Mouse (Mus musculus) urinary bladder, postnatal 4 days (tissue): Measurements from ENCODE around the gene BC117090.
"Not testable (repeated sequence)": the region's sequence is repeated elsewhere in the genome, so short reads cannot be mapped to it uniquely, and the experiment has no call there.

Experiments
- DNase-seq, 2 experiments: peaks; one replicate each; pipeline ENCODE4 v3.0.0; 2021 to 2022; ENCODE audit warnings: low spot score in 2 of 2

BC117090 gene

DNA sequence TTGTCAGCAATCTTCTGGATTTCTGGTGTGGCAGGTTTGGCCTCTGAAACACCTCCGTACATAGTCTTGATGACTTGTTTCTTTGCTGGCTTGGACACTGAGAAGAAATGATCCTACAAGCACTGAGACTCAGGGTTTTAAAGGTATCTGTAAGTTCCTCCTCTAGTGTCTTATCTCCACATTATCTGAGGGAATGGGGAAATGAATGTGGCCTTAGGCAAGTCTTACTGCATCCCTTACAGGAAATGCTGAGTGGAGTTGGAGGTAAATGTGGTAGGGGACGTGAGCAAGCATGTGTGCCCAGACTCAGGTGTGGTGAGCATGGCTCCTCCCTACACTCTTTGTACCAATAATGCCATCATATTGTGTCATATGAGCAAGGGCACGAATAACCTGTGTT is at the start of gene BC117090:
Gene BC117090, minus strand, starts transcription at position 101 of the 400 bp plus-strand sequence.
- DNase-seq: no peak

GRCm38 (mm10) chr16:36367648-36368047 is 33.5 kb upstream of the BC117090 start, which contains the start of gene BC100530:
BC100530 (minus strand) TSS chr16:36367748.
- not testable (repeated sequence) for DNase-seq

DNA sequence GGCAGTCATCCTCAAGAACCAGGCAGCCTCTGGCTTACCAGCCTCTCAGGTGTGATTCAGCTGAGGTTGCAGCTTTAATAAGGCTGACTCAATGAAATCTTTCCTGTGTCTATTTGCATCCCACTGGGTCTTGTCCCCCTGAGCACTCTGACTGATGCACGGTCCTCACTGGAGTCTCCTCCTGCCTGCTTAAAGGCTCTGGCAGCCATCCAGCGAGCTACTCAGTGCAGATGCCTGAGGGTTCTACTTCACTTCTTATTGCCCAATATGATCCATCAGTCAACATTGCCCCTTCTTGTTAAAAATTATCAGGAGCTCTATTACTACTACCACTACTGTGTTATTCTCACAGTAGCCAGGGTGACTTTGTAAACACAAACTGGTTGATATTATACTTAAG is 3.0 kb upstream of the BC117090 start:
- no peak for DNase-seq

GRCm38 (mm10) chr16:36319286-36319685 is 14.8 kb downstream of the BC117090 start:
- no peak for DNase-seq

- not testable (repeated sequence) for DNase-seq
Observed at GRCm38 (mm10) chr16:36316111-36316510, 18.0 kb downstream of the BC117090 start.

DNA sequence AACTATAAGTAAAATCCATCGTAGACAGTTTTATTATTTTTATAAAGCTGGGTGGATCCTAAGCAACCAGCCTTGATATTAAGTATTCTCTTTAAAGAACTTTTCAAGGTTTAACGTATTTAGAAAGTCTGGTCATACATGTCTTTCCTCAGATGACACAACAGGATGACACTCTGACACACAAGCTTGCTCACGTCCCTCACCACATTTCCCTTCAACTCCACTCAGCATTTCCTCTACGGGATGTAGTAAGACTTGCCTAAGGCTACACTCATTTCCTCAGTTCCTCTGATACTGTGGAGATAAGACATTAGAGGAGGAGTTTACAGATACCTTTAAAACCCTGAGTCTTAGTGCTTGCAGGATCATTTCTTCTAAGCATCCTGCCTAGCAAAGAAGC is 26.5 kb downstream of the BC117090 start:
- no peak for DNase-seq

GRCm38 (mm10) chr16:36289140-36289539 is 45.0 kb downstream of the BC117090 start:
- DNase-seq: no peak

GRCm38 (mm10) chr16:36276796-36277195 is 57.3 kb downstream of the BC117090 start, which contains the start of gene Stfa1:
Stfa1 (plus strand) TSS chr16:36276951.
- not testable (repeated sequence) for DNase-seq
